Mouse (Mus musculus) lung, postnatal 10 days (tissue): ENCODE results near the gene Arap1.

ENCODE experiments used
- DNase-seq: peaks from one replicate; pipeline ENCODE4 v3.0.0; 2021

Arap1 gene

DNA sequence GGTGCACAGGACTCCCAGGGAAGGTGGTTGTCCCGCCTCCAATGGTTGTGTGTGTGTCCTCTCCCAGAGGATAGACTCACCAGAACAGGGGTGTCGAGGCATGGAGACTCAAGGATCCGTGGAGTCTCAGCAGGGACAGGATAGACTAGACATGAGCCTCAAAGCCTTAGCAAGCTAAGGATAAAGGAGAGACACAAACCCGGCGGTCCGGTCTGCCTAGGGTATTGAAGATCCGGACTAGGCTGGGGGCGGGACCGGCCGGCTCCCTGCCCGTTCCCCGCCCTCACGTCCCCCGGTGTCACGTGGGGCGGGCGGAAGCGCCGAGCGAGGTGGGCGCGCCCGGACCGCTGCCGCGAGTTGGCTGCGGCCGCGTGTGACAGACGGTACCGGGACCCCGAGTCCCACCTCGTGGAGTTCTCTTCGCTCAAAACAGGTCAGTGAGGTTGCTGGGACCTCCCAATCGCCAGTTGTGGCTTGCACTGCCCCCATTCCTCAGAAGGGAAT, at the start of gene Arap1:
Arap1 (plus strand) TSS at position 301 of the 504 bp plus-strand sequence.
- DNase-seq: peak; percentile 80

DNA sequence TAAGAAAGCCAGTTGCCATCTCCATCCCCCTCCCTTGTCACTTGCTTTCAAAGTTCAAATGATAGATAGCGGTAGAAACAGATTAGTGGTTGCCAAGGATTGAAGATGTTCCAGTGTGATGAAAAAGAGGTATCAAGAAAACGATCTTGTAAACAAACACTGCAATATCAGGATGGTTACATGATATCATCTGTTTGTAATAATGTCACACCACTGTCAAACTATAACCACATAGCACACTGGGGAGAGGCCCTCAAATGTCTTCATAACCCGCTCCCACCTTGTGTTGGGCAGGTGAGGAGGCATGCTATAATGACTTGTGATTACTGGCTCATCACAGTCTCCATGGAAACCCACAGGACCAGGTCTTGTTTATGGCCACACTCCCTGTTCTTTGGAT, 49.5 kb upstream of the Arap1 start:
- no peak for DNase-seq

DNA sequence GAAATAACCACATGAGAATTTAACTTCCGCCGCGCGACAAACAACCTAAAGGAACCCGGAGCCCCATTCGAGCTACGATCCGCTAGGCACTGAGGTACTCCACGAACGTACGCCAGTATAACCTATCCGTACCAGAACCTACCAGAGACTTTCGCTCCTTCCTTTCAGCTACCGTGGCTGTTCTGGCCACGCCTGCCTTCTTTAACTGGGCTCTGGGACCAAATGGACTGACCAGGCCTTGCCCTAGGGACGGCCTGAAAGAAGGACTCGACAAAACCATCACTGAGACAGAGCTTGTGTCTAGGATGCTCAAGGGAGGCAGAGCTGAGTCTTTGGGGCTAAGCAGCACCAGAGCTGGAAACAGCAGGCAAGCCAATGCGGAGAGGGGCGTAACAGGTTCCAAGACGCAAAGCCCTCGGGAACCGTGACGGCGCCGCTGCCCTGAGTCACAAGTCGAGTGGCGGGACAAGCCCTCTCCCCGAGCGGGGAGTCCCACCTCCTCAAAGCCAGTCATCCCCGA, 46.4 kb upstream of the Arap1 start:
- DNase-seq: no peak

DNA sequence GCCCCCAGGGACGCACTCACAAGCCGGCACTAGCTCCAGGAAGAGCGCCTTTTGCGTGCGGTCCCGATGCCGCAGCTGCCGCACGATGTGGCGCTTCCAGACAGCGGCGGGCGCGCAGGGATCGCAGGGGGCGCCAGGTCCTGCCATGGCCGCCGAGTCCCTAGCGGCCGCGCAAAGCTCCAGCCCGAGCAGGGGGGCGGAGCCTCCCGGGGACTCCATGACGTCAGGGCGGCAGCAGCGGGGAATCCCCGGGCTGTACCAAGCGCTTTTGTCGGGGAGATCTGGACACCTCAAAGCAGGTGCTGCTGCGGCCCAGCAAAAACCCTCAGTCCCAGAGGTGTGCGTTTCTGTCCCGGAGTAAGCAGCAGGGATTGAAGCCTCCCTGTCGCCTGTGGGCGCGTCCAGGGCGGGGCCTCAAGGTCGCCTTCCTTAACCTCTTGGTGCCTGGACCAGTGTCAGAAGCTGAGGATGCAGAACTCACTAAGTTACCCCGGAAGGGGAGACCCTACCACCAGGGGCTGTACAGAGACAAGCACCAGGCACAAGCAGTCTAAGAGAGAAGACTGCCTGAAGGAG, 45.9 kb upstream of the Arap1 start, which contains the start of gene Atg16l2:
Atg16l2 (minus strand) TSS at position 371 of the 576 bp plus-strand sequence.
- DNase-seq: peak; percentile 95

DNA sequence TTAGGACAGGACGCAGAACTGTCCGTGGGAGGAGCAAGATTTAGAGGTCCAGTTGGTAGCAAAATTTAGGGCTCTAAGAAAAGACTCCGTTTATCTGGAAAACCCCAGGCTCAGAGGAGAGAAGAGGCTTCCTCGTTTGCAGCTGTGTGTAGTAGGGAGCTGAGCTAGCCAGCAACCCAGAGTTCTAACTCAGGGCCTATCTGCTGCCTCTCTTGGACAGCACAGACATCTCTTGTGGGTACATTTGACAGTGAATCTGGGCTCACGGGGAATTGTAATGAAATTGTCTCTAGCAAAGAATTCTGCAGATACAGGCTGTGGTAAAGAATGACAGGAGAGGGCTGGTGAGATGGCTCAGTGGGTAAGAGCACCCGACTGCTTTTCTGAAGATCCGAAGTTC, 45.2 kb upstream of the Arap1 start:
- DNase-seq: no peak

DNA sequence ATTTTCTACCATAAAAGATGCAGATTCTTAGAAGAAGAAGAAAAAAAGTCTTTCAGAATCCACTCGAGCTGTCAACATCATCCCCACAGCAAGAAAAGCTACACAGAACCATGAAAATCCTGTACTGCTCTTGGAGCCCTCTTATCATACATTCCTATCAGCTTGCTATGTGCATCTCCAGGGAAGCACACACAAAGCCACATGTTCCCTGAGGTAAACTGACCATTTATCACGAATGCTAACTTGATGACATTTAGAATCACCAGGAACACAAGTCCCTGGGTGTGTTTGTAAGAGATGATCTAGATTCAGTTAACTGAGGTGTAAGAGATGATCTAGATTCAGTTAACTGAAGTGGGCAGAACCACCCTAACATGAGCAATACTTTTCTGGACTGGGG, 41.0 kb upstream of the Arap1 start:
- no peak for DNase-seq

DNA sequence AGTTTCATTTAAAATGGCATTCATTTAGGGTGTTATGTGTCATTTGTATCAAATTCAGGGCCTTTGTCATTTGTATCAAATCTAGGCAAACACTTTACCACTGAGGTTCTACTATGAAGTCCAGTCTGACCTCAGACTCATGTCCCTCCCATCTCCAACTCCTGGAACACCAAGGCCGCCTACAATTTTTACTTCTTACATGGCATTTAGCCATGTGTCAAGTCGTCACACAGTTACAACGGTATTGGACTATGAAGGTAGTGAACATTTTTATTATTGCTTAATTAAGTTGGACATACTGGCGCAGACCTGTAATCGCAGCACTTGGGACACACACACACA, 37.9 kb upstream of the Arap1 start:
- no peak for DNase-seq

DNA sequence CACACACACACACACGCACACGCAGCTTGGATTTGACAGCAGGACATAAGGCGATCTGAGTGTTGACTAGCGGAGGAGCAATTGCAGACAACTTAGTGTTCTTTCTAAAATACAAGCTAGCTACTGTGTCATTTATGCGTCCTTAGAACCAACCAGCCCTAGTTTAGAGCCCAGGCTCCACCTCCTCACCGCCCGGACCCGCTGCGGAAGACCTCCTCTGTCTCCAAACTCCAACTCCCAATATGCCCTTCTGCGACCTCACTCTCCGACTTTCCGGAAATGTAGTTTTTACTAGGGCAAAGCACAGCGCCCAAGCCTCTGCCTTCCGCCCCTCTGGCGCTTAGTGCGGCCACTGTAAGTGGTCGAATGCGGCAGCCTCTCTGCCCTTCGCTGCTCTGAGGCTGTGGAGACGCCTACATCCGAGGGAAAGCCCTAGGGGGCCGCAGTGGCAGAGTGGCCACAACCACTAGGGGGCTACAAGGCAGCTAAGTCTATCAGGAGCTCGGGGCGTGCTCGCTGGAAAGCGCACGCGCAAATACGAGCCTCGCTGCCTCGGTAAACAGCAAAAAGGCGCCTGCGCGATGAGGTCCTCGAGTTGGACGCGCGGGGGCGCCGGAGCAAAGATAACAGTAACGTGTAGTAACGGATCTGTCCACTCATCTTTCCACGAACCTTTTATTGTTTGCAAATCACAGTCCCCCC, 37.4 kb upstream of the Arap1 start:
- DNase-seq: peak; percentile 98

DNA sequence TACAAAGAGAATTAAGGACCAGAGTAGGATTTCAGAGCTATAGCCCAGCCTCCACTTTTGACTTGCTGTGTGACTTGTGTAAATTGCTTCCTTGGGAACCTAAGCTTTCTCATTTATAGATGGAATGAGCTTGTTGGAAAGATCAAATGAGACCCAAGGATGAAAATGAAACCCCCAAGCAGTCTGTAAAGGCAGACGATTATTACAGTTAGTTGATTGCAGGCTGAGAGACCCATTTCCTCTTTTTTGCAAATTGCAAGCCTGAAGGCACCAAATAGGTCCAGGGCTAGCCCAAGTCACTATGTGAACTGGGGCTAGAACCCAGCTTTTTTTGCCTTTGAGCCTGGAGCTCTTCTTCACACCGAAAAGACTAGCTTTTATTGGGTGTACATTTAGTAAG, 36.8 kb upstream of the Arap1 start:
- no peak for DNase-seq

DNA sequence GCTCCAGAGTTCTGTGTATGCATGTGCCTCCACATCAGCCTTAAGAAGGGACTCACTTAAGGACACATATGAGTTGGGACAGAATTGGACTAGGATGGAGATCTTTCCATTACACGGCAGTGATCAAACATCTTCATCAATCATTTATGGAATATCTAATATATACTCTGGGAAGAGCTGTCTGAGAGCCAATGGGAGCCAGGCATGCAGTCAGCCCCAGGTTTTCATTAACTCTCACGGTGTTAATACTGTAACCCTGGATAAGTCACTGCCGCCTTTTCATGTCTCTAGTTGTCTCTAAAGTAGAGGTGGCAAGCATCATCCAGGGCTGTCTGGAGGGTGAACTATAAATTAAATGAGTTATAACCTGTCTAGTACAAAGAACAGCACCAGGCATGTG, 34.8 kb upstream of the Arap1 start:
- no peak for DNase-seq

DNA sequence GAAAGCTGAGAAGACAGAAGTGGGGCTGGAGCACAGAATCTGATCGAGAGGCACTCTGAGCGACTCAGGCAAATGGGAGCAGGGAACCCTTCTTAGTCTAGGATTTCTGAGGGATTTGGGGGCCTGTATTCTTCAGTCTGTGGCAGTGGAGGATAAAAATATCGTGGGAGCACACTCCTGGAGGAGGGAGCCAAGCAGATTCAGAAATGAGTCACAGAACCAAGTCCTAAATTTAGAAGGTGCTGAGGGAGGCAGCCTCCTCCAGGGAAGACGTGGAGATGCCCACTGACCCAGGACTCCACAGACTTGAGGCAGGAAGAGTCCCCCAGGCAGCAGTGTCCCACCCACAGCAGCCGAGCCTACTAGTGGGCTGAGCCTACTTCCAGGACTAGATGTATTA, 33.5 kb upstream of the Arap1 start:
- no peak for DNase-seq

DNA sequence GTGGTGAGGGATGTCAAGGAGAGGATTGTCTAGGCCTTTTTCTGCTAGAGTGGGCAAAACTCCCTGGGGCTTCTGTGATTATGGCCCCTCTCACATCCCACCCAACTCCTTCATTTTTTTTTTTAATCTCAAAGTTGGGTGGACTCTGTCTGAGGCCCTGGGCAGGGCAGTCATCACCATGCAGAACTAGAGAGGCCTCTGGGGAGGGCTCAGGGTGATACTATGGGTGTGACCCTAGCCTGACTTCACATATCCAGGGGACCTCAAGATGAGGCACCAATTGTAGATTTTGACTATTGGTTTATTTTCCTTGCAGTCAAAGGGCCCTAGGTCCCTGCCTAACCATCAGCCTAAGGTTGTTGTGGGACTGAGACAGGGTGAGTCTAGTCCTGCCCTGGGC, 32.2 kb upstream of the Arap1 start:
- no peak for DNase-seq

DNA sequence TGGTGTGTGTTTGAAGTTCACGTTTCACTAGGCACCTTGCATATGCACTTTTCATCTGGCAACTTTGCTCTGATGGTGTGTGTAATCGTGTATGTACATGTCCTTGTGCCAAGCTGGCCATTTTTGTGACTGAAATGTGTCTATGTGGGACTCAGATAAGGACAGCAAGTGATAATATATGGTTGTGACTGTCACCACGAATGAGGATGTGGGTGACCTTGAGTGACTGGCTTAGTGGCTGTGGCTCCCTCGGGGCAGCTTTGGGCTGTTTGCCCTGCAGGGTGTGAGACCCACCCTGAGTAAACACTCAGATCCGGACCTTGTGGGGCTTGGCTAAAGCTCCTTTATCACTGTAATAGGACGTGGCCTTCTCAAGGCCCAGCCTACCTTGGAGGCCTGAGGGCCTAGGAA, 31.3 kb upstream of the Arap1 start:
- DNase-seq: peak; percentile 53

DNA sequence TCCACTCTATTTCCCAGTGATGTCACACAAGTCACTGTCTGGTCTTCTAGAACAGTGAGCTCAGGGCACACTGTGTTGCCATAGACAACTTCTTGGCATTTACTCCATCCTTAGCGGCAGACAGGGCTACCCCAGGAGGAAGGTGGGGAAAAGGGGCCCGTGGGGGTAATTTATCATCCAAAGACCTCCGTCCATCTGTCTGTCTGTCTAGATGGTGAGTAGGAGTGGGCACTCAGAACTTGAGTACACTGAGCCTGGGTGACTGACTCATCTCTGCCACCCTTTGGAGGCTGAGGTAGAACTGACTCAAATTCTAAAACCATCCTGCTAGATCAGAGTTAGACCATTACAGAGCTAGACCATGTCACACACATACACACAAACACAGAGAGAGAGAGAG, 30.9 kb upstream of the Arap1 start, which contains the start of gene Stard10:
Stard10 (plus strand) TSS at position 73 of the 400 bp plus-strand sequence.
- no peak for DNase-seq

DNA sequence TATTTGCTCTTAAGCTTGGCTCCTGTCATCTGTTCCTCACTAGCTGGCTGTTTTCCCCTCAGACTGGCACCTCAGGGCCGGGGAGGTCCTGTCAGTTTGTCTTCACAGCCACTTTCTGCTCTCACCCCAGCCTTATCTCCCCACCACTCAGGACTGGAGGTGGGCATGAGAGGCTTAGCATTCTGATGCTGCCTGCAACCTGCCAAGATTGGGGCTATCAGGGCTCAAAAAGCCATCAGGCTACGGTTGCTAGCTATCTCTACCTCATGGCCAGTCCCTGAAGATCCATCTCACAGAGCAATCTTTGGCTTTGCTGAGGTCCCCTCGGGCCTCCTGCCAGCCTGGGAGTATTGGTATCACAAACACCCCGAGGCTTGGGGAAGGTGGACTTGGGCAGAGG, 29.0 kb upstream of the Arap1 start:
- no peak for DNase-seq

DNA sequence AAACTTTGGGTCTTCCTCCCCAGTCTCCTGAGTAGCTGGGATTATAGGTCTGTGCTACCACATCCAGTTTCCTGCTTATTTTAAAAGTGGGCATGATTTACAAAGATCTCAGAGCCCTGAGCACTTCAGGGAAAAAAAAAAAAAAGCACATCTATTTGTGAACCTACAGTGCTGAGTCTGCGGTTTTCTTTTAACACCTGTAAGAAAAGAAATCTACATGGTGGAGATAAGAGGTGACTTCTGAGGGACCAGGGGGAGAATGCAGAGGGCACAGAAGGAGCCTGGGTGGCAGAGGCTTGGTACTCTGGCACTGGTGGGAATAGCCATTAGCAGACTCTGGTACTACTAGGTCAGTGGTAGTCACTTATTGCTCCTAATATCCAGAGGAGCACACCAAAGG, 28.1 kb upstream of the Arap1 start:
- no peak for DNase-seq

DNA sequence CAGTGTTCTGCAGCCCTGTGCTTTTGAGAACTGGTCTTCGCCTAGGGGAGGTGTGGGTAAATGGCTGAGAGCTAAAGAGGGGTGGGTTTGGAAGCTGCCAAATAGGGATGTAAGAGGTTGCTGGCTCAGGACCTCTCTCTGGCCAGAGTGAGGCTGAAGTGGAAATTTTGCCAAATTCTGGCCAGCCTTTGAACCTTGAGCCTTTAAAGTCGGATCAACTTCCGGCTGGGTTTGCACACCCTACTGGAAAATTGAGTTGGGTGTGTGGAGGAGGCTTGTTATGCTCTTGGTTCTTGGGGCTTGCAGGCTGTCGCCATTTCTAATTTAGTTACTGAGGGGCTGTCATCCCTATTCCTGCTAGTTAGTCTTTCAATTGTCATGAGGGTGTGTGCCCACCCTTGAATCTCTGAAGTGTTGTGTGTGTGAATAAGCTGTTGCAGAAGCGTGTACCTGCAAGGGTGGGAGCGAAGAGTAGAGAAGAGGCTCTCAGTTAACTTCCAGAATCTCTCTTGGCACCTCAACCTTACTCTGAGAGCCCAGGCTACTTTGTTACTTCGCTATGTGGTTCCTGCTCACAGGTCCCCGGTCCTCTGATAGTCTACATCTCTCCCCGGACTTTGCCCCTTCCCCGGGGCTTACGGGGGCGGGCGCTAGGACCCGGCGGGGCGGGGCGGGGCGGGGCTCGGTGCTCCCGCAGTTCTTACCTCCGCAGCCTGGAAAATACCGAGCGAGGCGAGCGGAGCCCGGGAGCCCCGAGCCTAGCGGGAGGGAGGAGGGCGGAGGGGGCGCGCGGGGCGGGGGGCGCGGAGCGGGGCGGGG, 27.3 kb upstream of the Arap1 start:
- no peak for DNase-seq

DNA sequence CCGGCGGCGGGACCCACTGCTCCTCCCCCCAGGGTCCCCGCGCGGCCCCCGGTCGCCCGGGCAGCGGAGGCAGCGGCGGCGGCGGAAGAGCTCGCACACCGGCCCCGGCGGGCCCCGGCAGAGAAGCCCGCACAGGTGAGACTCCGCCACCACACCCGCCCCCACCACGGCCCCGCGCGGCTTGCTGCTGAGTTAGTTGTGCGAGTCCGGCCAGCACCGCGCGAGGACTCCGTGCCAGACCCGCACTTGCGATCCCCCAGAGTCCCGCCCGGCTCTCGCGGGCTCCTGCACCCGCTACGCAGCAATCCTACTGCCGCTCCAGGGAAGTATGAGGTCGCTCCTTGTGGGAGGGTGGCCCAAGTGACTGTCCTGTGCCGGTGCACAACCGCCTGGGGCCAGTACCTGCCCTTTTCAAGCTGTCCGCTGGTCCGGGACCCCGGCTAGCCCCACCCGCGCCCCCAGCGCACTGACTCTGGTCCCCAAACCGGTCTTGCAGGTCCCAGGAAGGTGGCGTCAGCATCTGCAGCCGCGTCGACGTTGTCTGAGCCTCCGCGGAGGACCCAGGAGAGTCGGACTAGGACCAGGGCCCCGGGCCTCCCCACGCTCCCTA, 26.5 kb upstream of the Arap1 start:
- peak; percentile 51 for DNase-seq

DNA sequence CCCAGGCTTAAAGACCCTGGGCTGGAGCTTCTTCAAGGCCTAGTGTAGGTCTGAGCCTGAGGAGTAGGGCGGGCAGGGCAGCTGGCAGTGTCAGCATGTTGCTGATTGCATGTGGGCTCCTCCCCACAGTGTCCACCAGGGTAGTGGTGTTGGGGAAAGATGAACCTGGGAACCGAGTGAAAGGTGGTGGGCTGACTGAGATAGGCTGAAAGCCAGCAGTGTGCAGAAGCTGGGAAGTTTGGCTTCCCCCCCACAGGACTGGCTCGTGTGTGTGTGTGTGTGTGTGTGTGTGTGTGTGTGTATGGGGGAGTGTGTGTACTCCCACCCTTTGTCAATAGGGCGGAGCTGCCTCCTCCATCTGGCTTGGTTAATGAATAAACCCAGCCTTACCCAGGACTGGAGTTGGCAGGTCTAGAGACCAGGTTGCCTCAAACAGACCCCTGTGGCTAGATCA, 24.7 kb upstream of the Arap1 start:
- DNase-seq: no peak

DNA sequence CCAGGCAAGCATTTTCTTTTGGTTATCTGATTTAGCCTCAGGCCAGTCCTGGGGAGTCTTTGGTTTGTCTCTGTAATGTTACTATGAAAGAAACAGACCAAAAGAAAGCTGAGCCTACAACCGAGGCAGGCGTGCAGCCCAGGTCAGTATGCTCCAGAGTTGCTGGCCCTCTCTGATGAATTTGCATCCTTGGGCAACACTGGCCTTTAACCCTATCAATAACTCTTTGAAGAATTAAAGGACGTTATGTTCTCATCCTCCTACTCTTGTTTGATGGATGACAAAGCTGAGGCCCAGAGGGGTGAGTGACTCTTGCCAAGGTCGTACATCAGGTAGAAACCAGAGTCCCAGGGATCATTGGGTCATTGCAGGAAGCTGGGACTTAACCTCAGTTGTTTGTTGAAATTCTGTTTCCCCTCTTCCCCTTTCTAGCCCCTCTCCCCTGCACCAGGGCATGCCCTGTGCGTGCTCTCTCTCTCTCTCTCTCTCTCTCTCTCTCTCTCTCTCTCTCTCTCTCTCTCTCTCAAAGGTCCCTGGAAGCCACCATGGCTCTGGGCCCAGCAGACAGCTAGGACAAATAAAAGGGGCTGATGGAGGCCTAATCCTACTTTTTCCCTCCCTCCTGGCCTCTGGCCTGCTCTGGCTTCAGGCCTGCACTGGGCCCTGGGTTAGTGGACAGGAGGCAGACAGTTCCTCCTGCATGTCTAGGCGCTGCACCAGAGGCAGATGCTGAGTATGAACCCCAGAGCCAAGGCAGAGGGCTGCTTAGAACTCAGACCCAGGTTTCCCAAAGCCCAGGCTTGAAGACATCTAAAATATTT, 23.5 kb upstream of the Arap1 start:
- DNase-seq: no peak

DNA sequence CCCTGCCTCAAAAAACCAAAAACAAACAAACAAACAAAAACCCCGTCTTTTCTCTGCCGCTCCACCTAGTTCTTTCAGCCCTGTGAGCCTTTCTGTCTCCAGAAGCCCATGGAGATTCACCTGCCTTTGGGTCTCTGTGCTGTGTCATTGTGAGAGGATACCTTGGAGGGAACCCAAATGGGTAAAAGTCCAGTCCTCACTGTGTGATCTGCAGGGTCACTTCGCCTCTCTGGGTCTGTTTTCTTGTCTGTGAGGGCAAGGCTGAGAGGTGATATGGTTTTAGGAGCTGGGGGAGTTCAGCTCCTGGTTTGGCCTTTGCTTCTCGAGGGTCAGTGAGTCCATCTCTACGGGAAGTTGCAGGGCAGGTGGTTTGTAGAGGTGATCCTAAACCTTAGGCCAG, 21.9 kb upstream of the Arap1 start:
- no peak for DNase-seq

DNA sequence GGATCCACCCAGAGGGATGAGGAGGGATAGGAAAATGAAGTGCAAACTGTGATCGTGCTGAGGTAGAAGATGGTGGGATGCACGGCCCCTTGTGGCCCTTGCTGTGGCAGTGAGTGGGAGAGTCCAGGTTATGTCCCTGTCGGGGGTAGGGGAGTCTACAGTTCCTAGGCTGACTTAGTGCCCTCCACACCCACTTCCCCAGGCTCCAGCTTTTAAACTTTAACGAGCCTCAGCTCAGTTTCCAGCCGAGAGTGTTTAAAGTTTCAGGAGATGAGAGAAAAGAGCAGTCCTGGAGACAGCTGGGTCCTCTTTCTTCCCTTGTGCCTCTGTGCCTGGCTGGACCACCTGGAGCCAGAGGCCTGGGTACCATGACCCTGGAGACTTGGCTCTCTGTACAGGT, 20.6 kb upstream of the Arap1 start:
- DNase-seq: no peak
